Mouse (Mus musculus) E14TG2a.4 (cell line): Measurements from ENCODE around the gene H1f0.

Source experiments
- CTCF ChIP-seq: conservative IDR thresholded peaks from 2 replicates; pipeline ENCODE4 v1.5.1; 2014; ENCODE audit warnings: low read length
- NANOG ChIP-seq: IDR thresholded peaks from 2 replicates; pipeline ENCODE4 v1.6.1; 2014; ENCODE audit warnings: borderline replicate concordance, low read length, mixed read lengths
- POU5F1 ChIP-seq: IDR thresholded peaks from 2 replicates; pipeline ENCODE4 v1.6.1; 2014; ENCODE audit warnings: low read length, borderline replicate concordance

- TF ChIP-seq CTCF (no peak), POU5F1 (no peak), NANOG (no peak)
Observed at GRCm38 (mm10) chr15:79002036-79002435, 26.2 kb upstream of the H1f0 start.
